Mouse (Mus musculus) testis, adult 2 months (tissue): ENCODE data around the gene Fbxo47. TPM values are rescaled to one million over a fixed set of nuclear protein-coding genes. Genes with fewer than 3 reads are reported as not detected.
"Not testable (repeated sequence)": the region's sequence is repeated elsewhere in the genome, so short reads cannot be mapped to it uniquely, and the experiment has no call there.

Source experiments
- H3K27ac ChIP-seq: fragments of 200-500 bp; 2 replicates; pipeline ENCODE4 v1.5.1; 2012; ENCODE audit warnings: low read depth, low read length; ENCODE audit not compliant: control insufficient read depth, insufficient read depth
- H3K27me3 ChIP-seq: fragments of 200-500 bp; 2 replicates; pipeline ENCODE4 v1.6.1; 2012; ENCODE audit warnings: mild to moderate bottlenecking, low read length, moderate library complexity; ENCODE audit not compliant: control insufficient read depth, insufficient read depth
- H3K36me3 ChIP-seq: fragments of 200-500 bp; 2 replicates; pipeline ENCODE4 v1.6.1; 2012; ENCODE audit warnings: mild to moderate bottlenecking, low read length; ENCODE audit not compliant: control insufficient read depth, insufficient read depth
- H3K4me1 ChIP-seq: fragments of 200-500 bp; 2 replicates; pipeline ENCODE4 v1.6.1; 2012; ENCODE audit warnings: low read length; ENCODE audit not compliant: control insufficient read depth, insufficient read depth
- H3K4me3 ChIP-seq: fragments of 200-500 bp; 2 replicates; pipeline ENCODE4 v1.5.1; 2012; ENCODE audit warnings: low read depth, mild to moderate bottlenecking, low read length, moderate library complexity, mixed read lengths; ENCODE audit not compliant: control insufficient read depth
- CTCF ChIP-seq: fragments of 200-500 bp; IDR thresholded peaks from 2 replicates; pipeline ENCODE4 v1.5.1; 2012; ENCODE audit warnings: low read depth, mild to moderate bottlenecking, inconsistent platforms, low read length, moderate library complexity; ENCODE audit not compliant: control insufficient read depth, insufficient read depth, insufficient replicate concordance
- POLR2A ChIP-seq: fragments of 200-500 bp; IDR thresholded peaks from 2 replicates; pipeline ENCODE4 v1.6.1; 2012; ENCODE audit warnings: low read depth, mild to moderate bottlenecking, inconsistent platforms, low read length, moderate library complexity; ENCODE audit not compliant: control insufficient read depth
- polyA plus RNA-seq: library from polyadenylated mRNA; depleted of rRNA; stranded (reverse); fragments of >200 nt; gene quantifications from 2 replicates; pipeline ENCODE4 v1.2.3, GENCODE M21; 2012

The Fbxo47 gene
- polyA plus RNA-seq, 1 experiment, result 25.8 TPM

GRCm38 (mm10) chr11:97883542-97883917 lies 424 bp downstream of the Fbxo47 start:
- TF ChIP-seq POLR2A, result no peak
- no peak for TF ChIP-seq CTCF
- H3K27me3 ChIP-seq, result no peaks in the 10 kb centered on the region
- peak overlapping the region; percentile 97 for H3K27ac ChIP-seq
- peaks cover 6% of the 10 kb centered on the region; the same call in 1 of the 2 replicates for H3K4me1 ChIP-seq
- no peaks in the 10 kb centered on the region for H3K36me3 ChIP-seq
- H3K4me3 ChIP-seq, result peak overlapping the region; percentile 94

- Histone ChIP-seq H3K4me1 (peaks cover 6% of the 10 kb centered on the region; the same call in 1 of the 2 replicates), H3K27ac (no peak overlapping the region), H3K36me3 (no peaks in the 10 kb centered on the region), H3K4me3 (no peak overlapping the region), H3K27me3 (no peaks in the 10 kb centered on the region)
- no peak for TF ChIP-seq POLR2A
- TF ChIP-seq CTCF, result no peak
These were observed 3.6 kb downstream of the Fbxo47 start for GRCm38 (mm10) chr11:97880362-97880761.

GRCm38 (mm10) chr11:97877341-97877740 lies 6.6 kb downstream of the Fbxo47 start:
- Histone ChIP-seq H3K4me3 (no peak overlapping the region), H3K27me3 (no peaks in the 10 kb centered on the region), H3K27ac (no peak overlapping the region), H3K36me3 (no peaks in the 10 kb centered on the region), H3K4me1 (no peaks in the 10 kb centered on the region)
- TF ChIP-seq CTCF (no peak), POLR2A (no peak)

GRCm38 (mm10) chr11:97874396-97874795 lies 9.6 kb downstream of the Fbxo47 start:
- no peak overlapping the region for H3K27ac ChIP-seq
- H3K4me1 ChIP-seq, result no peaks in the 10 kb centered on the region
- no peaks in the 10 kb centered on the region for H3K27me3 ChIP-seq
- H3K4me3 ChIP-seq, result no peak overlapping the region
- TF ChIP-seq CTCF, result no peak
- TF ChIP-seq POLR2A, result no peak
- no peaks in the 10 kb centered on the region for H3K36me3 ChIP-seq

- H3K36me3 ChIP-seq, H3K27me3 ChIP-seq, H3K27ac ChIP-seq, H3K4me1 ChIP-seq, H3K4me3 ChIP-seq: not testable (repeated sequence)
These were observed 11.6 kb downstream of the Fbxo47 start for GRCm38 (mm10) chr11:97872378-97872777.

- Histone ChIP-seq H3K27me3 (no peaks in the 10 kb centered on the region), H3K27ac (no peak overlapping the region), H3K4me1 (no peaks in the 10 kb centered on the region), H3K4me3 (no peak overlapping the region), H3K36me3 (no peaks in the 10 kb centered on the region; the same call in 1 of the 2 replicates)
- TF ChIP-seq POLR2A, result no peak
- TF ChIP-seq CTCF, result no peak
These were observed 16.4 kb downstream of the Fbxo47 start for GRCm38 (mm10) chr11:97867591-97867990.

GRCm38 (mm10) chr11:97866091-97866888 lies 17.7 kb downstream of the Fbxo47 start:
- Histone ChIP-seq H3K27me3 (no peaks in the 10 kb centered on the region), H3K27ac (no peak overlapping the region), H3K4me3 (no peak overlapping the region), H3K4me1 (no peaks in the 10 kb centered on the region), H3K36me3 (no peaks in the 10 kb centered on the region; the same call in 1 of the 2 replicates)
- TF ChIP-seq CTCF (no peak), POLR2A (no peak)

- H3K27ac ChIP-seq, result no peak overlapping the region
- no peak overlapping the region for H3K4me3 ChIP-seq
- no peaks in the 10 kb centered on the region for H3K27me3 ChIP-seq
- no peak for TF ChIP-seq CTCF
- TF ChIP-seq POLR2A, result no peak
- H3K36me3 ChIP-seq, result no peaks in the 10 kb centered on the region; the same call in 1 of the 2 replicates
- H3K4me1 ChIP-seq, result no peaks in the 10 kb centered on the region
These were observed 18.5 kb downstream of the Fbxo47 start for GRCm38 (mm10) chr11:97865421-97865820.
